Mouse (Mus musculus): ENCODE data around the gene Ptprt.

Ptprt gene

DNA sequence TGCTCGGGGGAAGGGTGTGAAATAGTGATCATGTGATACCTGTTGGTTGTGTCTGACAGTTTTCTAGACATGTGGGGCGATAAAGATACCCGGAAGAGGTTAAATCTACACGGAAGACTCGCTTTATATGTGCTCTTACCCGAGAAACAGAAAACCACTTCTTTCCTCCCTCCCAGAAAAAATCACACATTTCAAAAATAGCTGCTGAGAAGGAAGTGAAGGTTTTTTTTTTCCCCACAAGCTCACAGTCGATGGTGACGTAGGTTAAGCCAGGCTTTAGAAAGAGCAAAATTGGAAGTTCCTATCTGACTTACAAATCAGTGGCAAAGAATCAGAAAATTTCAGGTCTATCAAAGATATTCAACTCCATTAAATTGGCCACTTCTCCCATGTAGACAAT, 965.1 kb downstream of the Ptprt start:
- no peak for DNase-seq (ENCODE audit: low read depth, low spot score)

DNA sequence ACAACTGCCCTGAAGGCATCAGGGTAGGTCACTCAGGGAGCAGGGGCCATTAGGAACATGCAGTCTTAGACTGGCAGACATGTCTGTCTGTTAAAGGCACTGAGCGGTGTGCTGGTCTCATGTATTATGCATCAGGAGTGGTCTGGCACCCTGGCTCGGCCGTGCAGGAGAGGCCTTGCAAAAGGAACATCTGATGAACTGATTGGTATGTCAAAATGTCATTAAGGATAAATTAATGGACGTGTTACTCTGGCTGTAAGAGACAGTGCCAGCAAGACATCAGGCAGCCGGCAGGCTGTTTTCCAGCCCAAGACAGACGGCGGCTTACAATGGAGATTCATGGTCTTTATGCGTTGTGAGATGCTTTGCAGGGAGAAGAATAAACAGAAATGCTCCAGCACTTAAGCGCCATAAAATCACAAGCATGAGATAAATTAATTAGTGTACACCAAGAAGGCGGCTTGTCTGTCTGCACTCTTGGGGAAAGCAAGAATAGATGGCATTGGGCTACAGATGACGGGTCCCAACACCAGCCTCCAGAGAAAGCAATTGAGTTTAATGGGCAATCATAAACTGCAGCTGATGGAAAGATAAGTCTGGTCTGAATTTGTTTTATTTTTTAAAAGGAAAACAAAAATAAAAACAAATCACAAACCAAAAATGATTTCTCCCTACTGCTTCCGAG, 992.5 kb downstream of the Ptprt start:
- no peak for DNase-seq (ENCODE audit: low read depth, low spot score)

DNA sequence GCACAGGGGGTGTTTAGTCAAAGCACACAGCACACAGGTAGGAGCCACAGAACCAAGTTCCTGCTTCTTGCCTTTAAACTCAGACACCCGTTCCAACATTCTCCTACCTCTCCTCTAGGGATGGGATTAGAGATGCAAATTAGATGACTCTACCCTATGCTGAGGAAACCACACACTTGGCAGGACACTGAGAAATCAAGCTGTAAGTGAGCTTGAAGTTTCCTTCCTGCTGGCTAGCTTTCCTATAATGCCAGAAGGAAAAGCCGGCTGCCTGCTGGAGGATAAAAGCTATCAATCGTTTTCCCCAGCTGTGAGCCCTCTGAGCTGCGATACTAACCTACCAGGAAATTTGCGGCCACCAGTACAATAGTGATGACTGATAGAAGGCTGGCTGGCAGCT, 999.0 kb downstream of the Ptprt start:
- no peak for DNase-seq (ENCODE audit: low read depth, low spot score)

DNA sequence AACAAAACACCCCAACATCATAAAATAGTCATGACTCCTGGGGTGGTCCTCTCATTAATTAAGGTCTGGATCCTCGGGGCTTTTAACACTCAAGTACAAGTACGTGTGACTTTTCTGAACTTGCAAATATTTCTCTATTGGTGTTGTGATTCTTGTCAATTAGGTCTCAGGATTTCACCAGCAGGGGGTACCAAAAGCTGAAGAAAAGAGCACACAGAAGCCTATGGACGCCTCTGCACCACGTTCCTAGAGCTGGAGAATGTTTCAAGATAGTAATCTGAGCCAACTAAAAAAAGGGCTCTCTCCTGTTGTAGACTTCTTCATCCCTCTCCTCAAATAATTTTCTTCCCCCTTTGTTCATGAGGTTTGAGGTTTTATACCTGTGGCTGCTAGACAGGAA, 1000.1 kb downstream of the Ptprt start:
- peak; percentile 8 for DNase-seq (ENCODE audit: low read depth, low spot score)

DNA sequence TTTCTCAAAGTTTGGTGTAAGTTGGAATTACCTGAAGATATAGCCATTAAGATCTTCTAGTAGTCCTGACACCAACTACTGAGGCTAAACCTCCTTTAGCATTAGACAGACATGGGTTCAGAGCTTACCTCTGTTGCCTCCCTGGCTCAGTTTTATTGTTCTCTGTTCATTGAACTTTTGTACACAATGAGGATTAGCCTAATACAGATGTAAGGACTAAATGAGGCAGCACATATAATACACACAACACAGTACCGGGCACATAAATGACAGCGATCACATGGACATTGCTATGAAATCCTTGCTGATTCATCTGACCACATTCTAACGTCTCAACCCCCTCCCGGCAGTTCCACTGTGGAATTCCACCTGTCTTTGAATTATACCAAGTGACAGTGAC, 1003.9 kb downstream of the Ptprt start:
- no peak for DNase-seq (ENCODE audit: low read depth, low spot score)

DNA sequence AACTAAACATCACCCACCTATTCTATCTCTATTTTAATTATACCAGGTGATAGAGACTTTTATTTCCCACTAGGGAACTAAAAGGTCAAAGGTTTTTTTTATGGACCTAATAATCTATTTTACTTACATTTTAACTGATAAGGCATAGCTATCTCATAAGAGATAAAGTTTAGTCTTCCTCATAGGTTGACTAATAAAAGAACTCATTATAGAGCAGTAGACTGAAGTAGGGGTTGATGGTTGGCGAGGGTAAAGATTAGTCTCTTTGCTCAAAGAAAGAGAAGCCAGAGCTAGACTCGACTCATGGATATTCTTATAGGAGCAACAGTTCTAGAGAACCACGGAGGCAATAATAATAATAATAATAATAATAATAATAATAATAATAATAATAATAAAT, 1004.3 kb downstream of the Ptprt start:
- DNase-seq (ENCODE audit: low read depth, low spot score): no peak

DNA sequence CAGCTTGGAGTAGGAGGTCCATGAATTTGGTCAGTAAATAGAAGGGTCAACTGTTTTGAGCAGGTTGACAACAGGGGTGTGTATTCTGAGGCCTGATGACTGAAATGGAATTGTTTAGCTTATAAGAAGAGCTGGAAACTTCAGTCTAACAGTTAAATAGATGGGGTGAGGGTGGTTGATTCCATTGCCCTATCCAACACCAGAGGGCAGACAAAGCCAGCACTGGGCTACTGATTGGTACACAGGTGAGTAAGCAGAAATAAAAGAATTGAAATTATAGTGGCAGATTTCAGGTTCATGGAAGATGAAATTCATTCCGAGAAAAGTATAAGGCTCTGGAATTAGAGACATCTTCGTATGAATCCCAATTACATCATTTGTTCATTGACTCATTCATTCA, 1020.1 kb downstream of the Ptprt start:
- no peak for DNase-seq (ENCODE audit: low read depth, low spot score)

DNA sequence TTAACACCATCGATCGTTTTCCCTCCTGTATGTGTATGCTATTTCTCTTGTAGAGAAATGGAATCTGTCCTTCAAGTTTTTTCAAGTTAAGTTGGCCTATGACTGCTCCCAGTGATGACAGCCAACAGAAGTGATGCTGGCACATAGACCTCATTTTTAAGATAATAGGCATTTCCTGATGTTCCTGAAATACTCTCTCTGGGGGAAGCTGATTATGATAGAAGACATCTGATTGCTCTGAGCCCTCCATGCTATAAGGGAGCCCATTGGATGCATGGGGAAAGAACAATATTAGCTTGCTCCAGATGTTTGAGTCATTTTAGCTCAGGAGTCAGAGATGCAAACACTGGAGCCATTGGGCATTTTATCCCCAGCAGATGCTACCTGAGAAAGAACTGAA, 1026.9 kb downstream of the Ptprt start:
- no peak for DNase-seq (ENCODE audit: low read depth, low spot score)

DNA sequence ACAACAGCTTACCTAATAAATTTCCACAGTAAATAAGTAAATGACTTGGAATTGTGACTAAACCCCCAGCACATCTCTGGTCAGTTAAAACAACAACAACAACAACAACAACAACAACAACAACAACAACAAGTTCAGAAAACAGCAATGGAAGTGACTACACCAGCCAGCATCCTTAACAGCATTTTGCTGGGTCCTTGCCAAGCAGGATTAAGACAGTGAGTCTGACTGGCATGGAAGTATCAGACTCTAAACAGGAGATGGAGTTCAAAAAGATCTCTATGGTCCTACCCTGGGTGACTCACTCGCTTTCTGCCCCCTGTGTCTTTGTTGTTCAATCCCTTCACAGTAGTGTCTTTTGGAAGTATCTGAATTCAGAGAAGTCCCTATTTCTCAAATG, 1035.1 kb downstream of the Ptprt start:
- DNase-seq (ENCODE audit: low read depth, low spot score): no peak

DNA sequence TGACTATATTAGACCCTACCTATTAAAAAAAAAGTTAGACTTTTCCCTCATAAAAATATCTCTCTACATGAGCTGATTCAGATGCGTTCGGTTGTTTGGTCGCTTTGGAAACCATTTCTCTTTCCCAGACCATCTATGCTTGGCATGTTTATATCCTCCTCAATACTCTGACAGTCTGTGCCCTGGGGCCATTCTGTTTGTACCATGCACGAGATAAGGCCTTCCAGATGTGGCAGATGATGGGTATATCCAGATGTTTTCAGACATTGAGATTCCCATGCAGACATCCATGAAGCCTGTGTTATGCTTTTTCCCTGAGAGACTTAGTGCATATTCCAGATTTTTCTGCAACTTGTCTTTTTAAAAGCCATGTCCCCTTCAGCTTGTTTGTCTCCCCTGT, 1052.5 kb downstream of the Ptprt start:
- no peak for DNase-seq (ENCODE audit: low read depth, low spot score)

DNA sequence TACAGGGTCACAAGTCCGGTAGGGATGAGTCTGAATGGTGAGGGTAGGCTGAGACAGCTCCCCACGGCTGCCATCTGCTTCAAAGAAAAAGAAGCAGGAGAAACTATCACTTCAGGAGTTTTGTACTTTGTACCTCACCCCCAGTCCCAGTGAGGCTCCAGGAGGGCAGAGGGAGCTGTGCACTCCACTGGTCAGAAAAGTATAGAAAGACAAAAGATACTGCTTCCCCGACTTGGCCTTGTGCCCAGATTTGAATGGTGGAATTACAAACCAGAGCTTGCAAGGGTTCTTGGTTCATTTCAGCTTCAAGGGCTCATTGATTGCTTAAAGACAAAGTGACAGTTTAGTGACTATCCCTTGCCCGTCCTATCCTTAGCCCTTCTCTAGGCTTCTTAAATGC, 1053.6 kb downstream of the Ptprt start:
- no peak for DNase-seq (ENCODE audit: low read depth, low spot score)

DNA sequence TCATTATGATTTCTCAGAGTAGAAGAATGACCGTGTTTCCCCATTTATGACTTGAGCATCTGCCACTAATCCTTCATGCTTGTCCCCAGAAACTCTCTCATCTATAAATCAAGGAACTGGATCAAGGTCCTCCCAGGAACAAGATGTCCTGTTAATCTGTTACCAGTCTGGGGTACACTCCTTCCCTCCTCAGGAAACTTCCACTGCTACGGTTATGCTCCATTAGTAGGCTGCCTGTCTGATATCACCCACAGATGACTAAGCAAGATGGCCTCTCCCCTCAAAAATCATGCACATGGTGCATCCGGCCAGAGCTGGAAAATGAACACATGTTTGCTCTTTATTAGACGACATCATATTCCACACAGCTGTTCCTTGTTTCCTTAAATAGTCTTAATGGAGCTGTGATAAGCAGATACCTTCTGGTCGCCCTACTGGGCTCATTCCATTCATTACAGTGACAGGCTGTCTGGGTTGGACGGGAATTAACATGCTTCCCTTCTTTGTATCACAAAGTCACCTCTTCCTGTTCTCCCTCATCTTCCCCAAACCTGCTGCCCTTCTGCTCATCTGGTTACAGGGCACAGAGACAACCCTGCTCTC, 1060.6 kb downstream of the Ptprt start:
- DNase-seq (ENCODE audit: low read depth, low spot score): no peak

DNA sequence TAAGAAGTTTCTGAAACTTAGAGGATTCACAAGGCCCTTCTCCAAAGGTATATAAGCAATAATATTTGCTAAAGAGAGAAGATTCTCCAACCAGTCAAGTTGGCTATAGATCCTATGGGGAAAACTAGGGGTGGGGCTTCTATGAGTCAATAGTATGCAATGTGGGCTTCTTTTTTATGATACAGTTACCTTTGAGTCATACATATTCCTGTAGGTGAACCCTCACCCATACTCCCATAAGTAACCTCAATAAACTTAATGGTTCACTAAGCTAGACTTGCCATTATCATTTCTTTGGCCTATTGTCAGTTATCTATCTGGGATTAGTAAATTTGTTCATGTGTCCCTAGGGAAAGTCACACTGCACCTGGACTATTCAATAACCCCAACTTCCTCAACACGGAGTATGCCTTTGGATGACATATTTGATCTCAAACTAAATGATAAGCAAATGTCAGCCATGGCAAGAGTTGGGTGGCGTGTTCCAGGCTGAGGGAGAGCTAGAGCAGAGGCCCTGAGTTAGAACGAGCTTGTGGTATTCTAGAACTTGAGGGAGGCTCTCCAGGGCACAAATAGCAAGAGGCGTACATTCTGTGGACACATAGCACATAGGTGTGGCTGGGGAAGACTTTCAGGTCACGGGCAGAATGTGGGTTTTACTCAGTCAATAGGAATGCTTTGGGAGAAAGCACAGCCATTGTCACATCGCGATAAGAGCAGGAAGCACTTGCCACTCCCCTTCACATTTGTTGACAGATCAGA, 1067.4 kb downstream of the Ptprt start:
- no peak for DNase-seq (ENCODE audit: low read depth, low spot score)

DNA sequence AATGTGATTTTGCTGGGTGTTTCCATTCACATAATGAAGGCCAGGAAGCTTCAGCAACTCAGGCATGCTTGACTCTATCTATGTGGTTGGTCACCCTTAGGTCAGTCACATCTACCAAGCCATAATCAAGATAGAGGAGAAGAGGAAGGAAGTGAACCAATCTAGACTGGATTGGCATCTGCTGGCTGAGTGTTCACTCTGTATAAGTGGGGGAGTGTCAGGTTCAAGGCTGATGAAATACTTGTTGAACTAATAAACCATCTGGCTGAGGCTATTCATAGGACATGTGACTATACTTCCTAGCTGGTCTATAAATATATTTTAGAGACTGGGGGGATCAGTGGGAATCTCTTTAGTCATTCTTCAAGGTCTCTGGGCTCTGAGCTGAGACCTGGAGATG, 1086.5 kb downstream of the Ptprt start:
- no peak for DNase-seq (ENCODE audit: low read depth, low spot score)

DNA sequence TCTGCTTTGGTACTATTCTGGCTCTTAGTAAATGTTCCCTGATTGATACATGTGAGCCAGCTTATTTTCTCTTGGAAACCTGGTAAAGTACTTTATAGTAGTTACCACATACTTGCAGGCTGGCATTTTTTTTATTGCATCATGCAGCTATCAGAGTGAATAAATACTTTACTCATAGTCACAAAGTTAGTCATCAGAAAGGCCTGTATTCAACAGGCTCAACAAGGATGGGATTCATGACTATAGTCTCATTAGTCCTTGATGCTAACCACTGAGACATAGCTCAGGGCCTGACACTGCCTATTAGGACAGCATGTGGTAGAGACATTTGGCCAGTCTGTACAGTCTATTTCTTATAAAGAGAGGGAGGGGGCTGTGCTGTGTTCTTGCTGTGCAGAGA, 1088.7 kb downstream of the Ptprt start:
- no peak for DNase-seq (ENCODE audit: low read depth, low spot score)

DNA sequence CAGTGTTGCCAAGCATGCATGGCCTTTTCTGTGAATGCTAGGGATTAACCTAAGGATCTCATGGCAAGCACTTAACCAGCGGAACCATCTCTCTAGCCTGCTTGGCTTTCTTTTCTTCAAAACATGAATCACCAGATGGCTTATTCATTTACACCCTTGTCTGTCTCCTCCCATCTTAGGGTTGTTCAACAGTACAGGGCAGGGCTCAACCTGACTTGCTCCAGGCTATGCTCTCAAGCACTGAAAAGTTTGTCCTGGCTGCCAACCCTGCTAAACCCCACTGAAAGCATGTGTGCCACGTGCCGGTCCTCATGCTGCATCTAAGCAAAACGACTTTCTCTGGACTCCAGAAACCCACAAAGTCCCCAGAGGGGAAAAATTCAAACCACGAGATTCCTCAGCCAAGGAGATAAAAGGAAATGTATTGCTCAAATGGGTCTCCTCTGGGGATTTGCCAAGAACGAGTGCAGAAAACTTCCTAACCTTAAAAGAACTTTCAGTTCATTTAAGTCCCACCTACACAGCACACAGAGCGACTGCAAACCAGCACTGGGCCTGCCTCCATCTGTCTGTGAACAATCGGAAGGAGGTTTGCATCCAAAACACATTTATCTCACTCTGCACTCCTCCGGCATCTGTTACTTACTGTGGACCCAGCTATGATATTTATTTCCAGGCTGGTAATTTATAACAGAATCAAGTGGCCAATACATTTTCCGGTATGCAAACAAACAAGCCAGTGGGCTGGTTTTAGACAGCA, 1090.5 kb downstream of the Ptprt start:
- no peak for DNase-seq (ENCODE audit: low read depth, low spot score)

DNA sequence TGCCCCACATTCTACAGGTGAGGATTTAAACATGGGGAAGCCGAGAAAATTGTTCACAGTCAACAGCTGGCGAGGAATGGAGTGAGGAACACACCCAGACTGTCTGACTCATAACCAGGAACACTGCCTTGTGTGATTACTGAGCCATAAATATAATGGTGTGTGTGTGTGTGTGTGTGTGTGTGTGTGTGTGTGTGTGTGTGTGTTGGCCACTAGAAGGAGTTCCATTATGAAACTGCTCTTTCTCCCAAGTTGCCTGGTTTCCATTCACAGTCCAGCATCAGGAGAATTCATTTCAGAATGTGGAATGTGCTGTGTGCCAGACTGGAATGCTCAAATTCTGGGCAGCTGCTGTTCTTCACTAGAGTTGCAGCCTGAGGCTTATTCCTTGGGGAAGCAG, 1099.4 kb downstream of the Ptprt start:
- no peak for DNase-seq (ENCODE audit: low read depth, low spot score)

DNA sequence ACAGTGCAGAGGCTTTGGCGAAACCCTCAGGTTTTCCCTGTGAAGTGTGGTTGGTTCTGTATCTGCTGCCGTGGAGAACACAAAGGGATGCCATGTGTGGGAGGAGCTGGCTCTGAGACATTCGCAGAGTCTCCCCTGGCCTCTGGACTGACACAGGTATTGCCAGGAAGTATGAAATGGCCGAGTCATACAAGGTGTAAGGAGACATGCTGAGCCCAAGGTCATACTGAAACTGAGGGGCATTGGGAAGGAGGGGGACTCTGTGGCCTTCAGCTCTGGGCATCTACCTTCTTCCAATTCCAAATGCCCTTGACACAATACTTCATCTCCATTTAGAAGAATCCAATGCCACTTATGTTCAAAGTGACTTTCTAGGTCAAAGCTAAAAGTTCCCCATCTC, 1103.1 kb downstream of the Ptprt start:
- no peak for DNase-seq (ENCODE audit: low read depth, low spot score)

DNA sequence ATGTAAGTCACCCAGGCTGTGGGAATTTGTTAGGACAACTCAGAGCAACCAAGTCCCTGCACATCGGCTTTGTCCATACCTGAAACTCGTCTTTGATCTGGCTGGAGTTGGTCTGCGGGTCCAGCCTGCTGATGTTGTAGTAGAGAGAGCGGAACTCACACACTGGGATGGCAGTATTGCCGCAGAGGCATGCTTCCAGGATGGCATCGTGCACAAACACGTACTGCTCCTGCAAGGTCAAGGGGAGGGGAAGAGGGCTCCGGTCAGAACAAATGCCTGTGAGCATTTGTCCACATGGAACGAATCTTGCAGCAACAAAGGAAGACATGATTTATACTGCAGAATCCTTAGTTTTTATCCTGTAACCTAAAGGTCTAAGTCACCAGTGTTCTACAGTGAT, 1107.3 kb downstream of the Ptprt start:
- DNase-seq (ENCODE audit: low read depth, low spot score): no peak

DNA sequence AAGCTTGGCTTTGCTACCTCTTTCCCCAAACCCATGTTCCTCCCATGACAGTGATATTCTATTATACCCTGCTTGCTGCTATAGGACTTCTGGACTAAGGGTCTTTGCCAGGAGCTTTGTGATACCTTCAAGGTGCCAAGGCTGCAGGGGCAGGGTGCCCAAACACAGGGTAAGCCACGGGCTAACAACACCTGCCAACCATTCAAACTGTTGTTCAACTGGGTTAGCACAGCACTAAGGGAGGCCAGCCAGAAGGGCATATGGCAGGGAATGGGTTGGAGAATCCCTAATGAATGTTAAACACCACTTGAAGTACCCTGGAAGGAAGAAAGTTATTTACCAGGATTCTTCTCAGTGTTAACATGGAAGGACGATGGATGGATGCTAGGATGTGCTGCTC, 1108.9 kb downstream of the Ptprt start:
- no peak for DNase-seq (ENCODE audit: low read depth, low spot score)

DNA sequence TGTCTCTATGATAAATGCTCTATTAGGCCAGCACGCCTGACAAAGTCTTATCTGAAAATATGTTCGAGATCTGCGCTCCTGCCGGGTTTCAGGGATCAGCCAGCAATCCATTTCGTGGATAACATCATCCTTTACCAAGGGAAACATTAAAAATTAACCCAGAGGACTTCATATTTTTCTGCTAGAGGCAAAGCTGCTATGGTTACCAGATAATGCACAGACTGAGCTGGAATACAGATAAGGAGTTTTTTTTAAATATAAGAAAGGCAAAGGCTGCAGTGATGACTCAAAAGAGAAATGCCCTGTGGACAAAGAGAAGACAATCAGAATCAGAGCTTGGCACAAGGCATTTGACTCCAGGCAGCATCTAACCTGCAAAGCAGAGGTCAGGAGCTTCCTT, 1111.4 kb downstream of the Ptprt start:
- DNase-seq (ENCODE audit: low read depth, low spot score): no peak

DNA sequence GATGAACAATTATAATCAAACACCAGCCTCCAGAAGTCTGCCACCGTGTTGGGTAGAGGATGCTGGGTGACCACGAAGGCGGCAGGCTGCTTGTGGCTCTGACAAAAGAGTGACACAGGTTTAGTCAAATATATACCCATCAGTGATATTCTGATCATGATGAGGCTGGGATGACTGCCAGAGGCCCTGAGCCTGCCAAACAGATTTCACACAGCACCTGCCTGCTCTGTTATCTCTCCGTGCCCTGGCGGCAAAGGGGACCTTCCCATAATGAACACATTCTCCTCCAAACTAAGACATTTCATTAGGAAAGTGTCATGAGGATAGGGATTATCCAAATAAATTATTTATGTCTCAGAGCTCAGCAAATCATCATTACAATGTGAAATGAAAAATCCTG, 1113.6 kb downstream of the Ptprt start:
- DNase-seq (ENCODE audit: low read depth, low spot score): no peak
